Mouse (Mus musculus) bone marrow macrophage, adult 2 months (primary cell): ENCODE results near the gene Gm49416. TPM values are rescaled to one million over a fixed set of nuclear protein-coding genes. Genes with fewer than 3 reads are reported as not detected.
A peak's percentile ranks its signal among the peaks of the same experiment; 100 is the strongest.
"Not testable (repeated sequence)": the region's sequence is repeated elsewhere in the genome, so short reads cannot be mapped to it uniquely, and the experiment has no call there.

ENCODE experiments used
- H3K27ac ChIP-seq: 2 replicates; pipeline ENCODE4 v1.5.1; 2012; ENCODE audit warnings: low read depth, low read length; ENCODE audit not compliant: insufficient read depth
- H3K4me1 ChIP-seq: 2 replicates; pipeline ENCODE4 v1.6.1; 2012; ENCODE audit warnings: low read length; ENCODE audit not compliant: control insufficient read depth, insufficient read depth
- H3K4me3 ChIP-seq: 2 replicates; pipeline ENCODE4 v1.5.1; 2012; ENCODE audit warnings: mild to moderate bottlenecking, low read length, moderate library complexity; ENCODE audit not compliant: insufficient read depth
- CTCF ChIP-seq: IDR thresholded peaks from 2 replicates; pipeline ENCODE4 v1.5.1; 2012; ENCODE audit warnings: low read depth, mild to moderate bottlenecking, low read length, moderate library complexity
- POLR2A ChIP-seq: IDR thresholded peaks from 2 replicates; pipeline ENCODE4 v1.6.1; 2012; ENCODE audit warnings: mild to moderate bottlenecking, low read depth, low read length, borderline replicate concordance
- polyA plus RNA-seq: library from polyadenylated mRNA; stranded (reverse); fragments of >200 nt; gene quantifications from 2 replicates; pipeline ENCODE4 v1.2.4, GENCODE M21; 2012; ENCODE audit not compliant: missing spikeins, insufficient read depth, insufficient read length

The Gm49416 gene
- polyA plus RNA-seq, 1 experiment, result 4.9 TPM

DNA sequence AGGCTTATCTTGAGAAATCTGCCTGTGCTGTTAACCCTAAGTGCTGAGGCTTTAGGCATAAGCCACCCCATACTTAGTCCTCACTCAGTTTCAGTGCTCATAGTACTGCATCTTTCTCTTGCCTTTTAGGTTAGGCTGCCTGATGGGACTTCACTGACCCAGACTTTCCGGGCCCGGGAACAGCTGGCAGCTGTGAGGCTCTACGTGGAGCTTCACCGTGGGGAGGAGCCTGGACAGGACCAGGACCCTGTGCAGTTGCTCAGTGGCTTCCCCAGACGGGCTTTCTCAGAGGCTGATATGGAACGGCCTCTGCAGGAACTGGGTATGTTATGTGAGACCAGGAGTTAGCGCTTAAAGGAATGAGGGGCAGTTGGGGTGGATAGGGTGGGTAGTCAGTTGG, 13.7 kb upstream of the Gm49416 start:
- TF ChIP-seq CTCF (no peak), POLR2A (no peak)
- Histone ChIP-seq H3K4me1 (peaks cover 13% of the 10 kb centered on the region), H3K4me3 (no peak overlapping the region), H3K27ac (no peak overlapping the region)

DNA sequence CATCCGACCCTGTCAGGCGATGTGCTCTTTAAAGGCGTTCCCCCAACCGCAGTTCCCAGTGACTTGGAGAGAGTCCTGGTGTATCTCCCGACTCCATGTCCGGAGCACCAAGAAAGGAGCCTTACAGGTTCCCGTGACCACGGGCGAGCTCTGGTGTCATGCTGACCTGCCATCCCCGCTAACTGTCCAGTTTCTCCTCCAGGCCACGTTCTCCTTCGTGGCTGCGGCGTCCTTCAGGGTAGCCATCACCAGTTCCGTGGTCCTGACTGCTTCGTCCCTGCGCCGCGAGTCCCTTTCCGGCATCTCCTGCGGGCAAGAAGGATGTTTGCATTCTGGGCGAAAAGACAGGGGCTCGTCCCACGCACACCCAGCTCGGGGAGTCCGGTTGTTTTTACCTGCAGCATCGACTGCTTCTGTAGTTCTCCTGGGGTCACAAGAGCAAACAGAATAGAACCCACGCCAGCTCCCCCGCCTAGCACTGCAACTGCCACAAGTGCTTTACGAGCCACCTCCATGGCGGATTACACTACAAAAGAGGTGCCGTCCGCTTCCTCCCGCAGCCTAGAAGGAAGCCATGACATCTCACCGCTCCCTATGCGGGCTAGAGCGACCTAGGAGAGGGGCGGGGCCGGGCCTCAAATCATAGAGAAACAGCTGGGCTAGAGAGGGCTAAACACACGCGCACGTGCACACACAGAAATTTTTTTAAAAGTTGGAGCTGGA, 8.3 kb upstream of the Gm49416 start, which contains the start of gene Uqcc3:
Gene Uqcc3 (minus strand): TSS at position 613 of the 723 bp plus-strand sequence.
- peak within 1 kb of the TSS; percentile 90 for H3K4me3 ChIP-seq
- TF ChIP-seq CTCF, result no peak
- TF ChIP-seq POLR2A, result peak; percentile 80; the same call in 1 of the 2 replicates
- peak within 1 kb of the TSS; percentile 38 for H3K27ac ChIP-seq
- no peaks in the 10 kb centered on the region; the same call in 1 of the 2 replicates for H3K4me1 ChIP-seq

DNA sequence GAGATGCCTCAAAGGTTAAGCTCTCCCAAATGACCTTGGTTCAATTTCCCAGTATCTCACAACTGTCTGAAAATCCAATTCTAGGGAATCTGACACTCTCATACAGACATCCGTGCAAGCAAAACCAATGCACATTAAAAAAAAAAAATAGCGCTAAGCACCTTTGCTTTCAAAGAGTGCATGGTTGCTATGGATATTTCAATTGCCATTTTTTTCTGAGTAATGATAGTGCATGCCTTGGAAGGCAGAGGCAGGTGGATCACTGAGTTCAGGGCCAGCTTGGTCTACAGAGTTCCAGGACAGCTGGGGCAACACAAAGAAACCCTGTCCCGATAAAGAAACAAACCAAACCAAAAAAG, 7.7 kb upstream of the Gm49416 start:
- no peak for TF ChIP-seq CTCF
- TF ChIP-seq POLR2A, result no peak
- H3K4me3 ChIP-seq, result peak overlapping the region; percentile 90

DNA sequence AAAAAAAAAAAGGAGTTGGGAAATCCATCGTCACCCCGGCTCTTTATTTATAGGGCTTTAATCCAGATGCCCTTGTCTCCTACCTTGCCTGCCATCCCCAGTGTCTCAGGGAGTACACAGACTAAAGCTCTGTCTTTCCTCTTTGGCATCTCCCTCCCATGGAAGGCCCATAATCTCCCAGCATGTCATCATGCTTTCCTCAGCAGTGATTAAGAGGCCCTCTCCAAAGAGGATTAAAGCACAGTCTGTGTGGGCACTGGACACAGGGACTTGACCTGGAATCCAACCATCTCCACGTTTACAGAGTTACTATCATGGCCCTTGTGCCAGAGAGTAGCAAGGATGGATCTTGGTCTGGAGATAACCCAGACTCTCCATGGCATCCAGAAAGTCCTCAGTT, 5.1 kb upstream of the Gm49416 start, which contains the start of the genes Lbhd1 and Gm49403:
Gene Lbhd1 (plus strand): TSS at position 117 of the 400 bp plus-strand sequence.
Gene Gm49403 (plus strand): TSS at position 315 of the 400 bp plus-strand sequence.
- Histone ChIP-seq H3K27ac (no peak within 1 kb of the TSS), H3K4me1 (peaks cover 3% of the 10 kb centered on the region), H3K4me3 (no peak within 1 kb of the TSS)
- TF ChIP-seq CTCF, result no peak
- TF ChIP-seq POLR2A, result no peak

More for the DNA sequence above, 7.7 kb upstream of the Gm49416 start:
- H3K27ac ChIP-seq, result no peak overlapping the region
- H3K4me1 ChIP-seq, result no peaks in the 10 kb centered on the region; the same call in 1 of the 2 replicates

DNA sequence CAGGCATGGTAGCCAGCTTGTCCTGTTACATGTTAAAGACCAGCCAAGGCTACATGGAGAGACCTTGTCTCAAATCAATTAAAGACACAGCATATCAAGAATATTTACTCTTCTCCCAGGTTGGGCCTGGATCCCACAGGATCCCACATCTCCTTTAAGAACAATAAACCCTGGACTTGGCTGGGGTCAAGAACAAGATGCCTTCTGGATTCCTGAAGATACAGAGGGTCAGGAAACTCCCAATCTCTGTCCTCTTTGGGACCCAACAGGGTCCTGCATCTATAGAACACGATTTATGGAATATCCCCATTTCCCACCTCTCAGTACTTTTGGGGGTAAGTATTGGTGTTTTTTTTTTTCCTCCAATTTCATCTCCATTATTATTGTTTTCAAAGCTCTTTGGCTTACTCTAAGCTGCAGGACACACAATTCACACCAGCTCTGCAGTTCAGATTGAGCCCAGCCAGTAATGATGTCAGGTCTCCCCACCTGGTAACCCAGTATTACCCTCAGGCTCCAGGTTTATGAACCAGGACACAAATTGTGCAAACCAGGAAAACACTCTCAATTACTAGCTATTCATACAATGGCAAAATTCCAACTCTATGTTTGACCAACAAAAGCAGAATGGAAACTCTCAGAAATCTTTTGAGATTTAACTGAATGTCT, 1.7 kb upstream of the Gm49416 start:
- Histone ChIP-seq H3K4me3 (no peak overlapping the region; the same call in 1 of the 2 replicates), H3K4me1 (peaks cover 7% of the 10 kb centered on the region), H3K27ac (no peak overlapping the region)
- TF ChIP-seq CTCF, result no peak
- TF ChIP-seq POLR2A, result no peak

DNA sequence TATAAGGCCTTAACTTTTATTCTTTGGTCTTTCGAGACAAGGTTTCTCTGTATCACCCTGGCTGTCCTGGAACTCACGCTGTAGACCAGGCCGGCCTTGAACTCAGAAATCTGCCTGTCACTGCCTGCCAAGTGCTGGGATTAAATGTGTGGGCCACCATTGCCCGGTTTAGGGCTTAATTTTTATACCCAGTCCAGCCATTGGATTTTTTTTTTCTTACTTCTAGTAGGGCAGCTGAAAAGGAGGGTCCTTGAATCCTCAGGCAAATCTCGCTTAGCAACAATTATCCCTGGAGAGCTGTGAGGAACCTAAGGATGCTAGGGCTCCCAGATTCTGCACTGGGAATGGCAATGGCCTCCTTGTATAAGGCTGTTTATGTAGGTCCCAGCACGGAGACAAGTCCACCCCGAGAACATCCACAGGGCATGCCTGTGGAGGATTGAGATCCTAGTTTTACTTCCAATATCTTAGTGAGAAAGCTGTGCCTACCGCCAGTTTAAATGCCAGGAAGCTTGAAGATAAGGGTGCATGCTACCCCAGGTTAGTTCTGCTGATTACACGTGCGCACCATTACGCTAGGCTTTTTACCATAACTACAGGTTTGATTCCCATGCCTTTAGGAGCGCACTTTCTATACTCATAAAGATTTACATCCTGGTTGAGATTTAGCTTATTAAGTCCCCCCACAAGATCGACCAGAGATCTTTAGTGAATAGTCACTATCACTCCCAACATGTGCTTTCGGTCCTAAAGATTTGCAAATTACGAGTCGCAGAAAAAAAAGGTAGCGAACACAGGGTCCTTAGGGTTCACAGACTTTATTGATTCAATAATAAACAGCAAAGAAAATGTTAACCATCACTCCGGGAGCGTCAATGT, 902 bp upstream of the Gm49416 start:
- TF ChIP-seq POLR2A, result no peak
- no peak for TF ChIP-seq CTCF
- Histone ChIP-seq H3K27ac (peak overlapping the region; percentile 83), H3K4me1 (peaks cover 7% of the 10 kb centered on the region), H3K4me3 (peak overlapping the region; percentile 83)

DNA sequence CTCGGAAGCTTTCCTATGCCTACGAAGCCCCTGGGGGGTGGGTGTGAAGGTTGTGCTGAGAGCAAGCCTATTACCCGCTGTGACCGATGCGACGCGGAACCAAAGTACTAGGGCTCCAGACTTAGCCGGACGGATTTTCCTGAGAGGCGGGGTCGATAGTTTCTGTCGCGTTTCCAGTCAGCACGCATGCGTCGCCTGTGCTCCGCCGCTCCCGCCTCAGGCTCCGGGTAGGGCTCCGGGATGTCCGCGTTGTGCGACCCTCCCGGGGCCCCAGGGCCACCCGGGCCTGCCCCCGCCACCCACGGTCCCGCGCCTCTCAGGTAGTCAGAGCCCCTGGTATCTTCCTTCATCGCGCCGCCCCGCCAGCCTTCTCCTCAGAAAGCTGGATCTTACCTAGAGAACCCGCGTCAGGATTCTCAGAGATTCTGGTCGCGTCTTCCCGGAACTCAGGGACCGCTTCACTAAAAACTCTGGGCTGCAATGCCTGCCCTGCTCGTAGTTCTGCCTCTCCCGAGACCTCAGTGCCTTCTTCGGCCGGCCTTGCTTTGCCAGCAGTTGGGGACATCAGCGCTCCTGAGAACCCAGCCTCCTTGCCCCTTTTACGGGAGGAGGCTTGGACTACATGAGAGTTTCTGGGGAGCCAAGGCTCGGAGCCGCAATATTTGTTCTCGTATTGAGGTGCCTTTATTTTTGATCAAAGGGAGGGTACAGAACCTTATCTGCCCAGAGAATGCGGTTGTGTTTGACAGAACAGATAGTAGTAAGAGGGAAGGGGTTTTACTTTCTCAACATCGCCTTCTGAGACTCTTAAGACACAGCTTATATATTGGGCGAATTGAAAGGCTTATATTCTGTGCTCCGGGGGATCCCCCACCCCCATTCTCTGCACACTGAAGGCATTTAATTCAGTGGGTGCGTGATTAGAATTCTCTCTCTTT, 4.4 kb downstream of the Gm49416 start, which contains the start of gene Ints5:
Gene Ints5 (plus strand): TSS at position 177 of the 938 bp plus-strand sequence.
- Histone ChIP-seq H3K4me1 (peaks cover 6% of the 10 kb centered on the region; the same call in 1 of the 2 replicates), H3K4me3 (peak within 1 kb of the TSS; percentile 98), H3K27ac (peak within 1 kb of the TSS; percentile 64)
- TF ChIP-seq CTCF (no peak), POLR2A (no peak; the same call in 1 of the 2 replicates)

DNA sequence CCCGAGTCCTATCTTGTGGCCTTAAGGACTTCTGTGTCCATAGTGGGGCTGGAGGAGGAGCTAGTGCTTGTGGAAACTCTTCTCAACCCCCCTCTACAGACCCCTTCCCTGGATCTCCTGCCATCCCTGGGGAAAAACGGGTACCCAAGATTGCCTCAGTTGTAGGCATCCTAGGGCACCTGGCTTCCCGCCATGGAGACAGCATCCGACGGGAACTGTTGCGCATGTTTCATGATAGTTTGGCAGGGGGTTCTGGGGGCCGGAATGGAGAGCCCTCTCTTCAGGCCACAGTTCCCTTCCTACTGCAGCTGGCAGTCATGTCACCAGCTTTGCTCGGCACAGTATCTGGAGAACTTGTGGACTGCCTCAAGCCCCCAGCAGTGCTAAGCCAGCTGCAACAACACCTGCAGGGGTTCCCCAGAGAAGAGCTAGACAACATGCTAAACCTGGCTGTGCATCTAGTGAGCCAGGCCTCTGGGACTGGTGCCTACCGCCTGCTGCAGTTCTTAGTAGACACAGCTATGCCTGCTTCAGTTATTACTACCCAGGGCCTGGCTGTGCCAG, 6.8 kb downstream of the Gm49416 start:
- Histone ChIP-seq H3K27ac (no peak overlapping the region), H3K4me3 (no peak overlapping the region), H3K4me1 (peaks cover 8% of the 10 kb centered on the region)
- TF ChIP-seq POLR2A (no peak), CTCF (no peak)

DNA sequence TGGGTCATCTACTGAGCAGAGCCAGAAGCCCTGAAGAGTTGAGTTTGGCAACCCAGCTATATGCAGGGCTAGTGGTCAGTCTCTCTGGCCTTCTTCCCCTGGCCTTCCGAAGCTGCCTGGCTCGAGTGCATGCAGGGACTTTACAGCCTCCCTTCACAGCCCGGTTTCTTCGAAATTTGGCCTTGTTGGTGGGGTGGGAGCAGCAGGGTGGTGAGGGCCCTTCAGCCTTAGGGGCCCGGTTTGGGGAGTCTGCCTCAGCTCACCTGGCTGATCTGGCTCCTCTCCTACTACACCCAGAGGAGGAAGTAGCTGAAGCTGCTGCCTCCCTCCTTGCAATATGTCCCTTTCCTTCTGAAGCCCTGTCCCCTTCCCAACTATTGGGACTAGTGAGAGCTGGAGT, 7.5 kb downstream of the Gm49416 start:
- not testable (repeated sequence) for H3K4me1 ChIP-seq, H3K4me3 ChIP-seq, H3K27ac ChIP-seq

DNA sequence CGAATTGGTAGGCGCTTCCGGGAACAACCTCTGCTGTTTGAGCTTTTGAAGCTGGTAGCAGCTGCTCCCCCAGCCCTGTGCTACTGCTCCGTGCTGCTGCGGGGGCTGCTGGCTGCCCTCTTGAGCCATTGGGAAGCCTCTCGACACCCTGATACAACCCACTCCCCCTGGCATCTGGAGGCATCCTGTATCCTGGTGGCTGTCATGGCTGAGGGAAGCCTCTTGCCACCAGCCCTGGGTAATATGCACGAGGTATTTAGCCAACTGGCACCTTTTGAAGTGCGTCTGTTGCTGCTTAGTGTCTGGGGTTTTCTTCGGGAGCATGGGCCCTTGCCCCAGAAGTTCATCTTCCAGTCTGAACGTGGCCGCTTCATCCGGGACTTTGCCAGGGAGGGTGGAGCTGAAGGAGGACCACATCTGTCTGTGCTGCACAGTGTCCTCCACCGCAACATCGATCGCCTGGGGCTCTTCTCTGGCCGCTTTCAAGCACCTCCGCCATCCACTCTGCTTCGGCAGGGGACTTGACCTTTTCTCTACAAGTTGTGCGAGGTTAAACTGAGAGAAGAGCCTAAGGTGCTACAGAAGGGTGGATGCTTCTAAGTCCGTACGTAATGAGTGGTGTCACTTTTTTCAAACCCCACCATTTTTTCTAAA, 8.6 kb downstream of the Gm49416 start:
- not testable (repeated sequence) for H3K4me1 ChIP-seq
- H3K4me3 ChIP-seq, result peak overlapping the region; percentile 37
- H3K27ac ChIP-seq, result 0 out of 2 replicates have a peak overlapping the region, but pooled peaks have one; percentile 17
